Mouse (Mus musculus) kidney, embryonic 16.5 days (tissue): Measurements from ENCODE around the gene Klc1. TPM values are rescaled to one million over a fixed set of nuclear protein-coding genes. Genes with fewer than 3 reads are reported as not detected.

Experiments used
- ATAC-seq: fragments of 200-750 bp; cut with Nextera tagmentation; 2 replicates; pipeline ENCODE4 v1.8.0; 2017; ENCODE audit warnings: moderate TSS enrichment; ENCODE audit not compliant: low FRiP score, low TSS enrichment
- H3K27ac ChIP-seq: fragments of 300-500 bp; sonication (generic); 2 replicates; pipeline ENCODE4 v1.5.1; 2014; ENCODE audit warnings: low read length
- H3K27me3 ChIP-seq: fragments of 300-500 bp; sonication (generic); 2 replicates; pipeline ENCODE4 v1.6.1; 2014; ENCODE audit warnings: low read length, control low read depth, mixed read lengths; ENCODE audit not compliant: insufficient read depth
- H3K36me3 ChIP-seq: fragments of 300-500 bp; sonication (generic); 2 replicates; pipeline ENCODE4 v1.6.1; 2014; ENCODE audit warnings: low read length, control low read depth, mixed read lengths; ENCODE audit not compliant: insufficient read depth
- H3K4me1 ChIP-seq: fragments of 300-500 bp; sonication (generic); 2 replicates; pipeline ENCODE4 v1.6.1; 2014; ENCODE audit warnings: low read length, control low read depth, mixed read lengths; ENCODE audit not compliant: insufficient read depth
- H3K4me2 ChIP-seq: fragments of 300-500 bp; sonication (generic); replicated peaks from 2 replicates; pipeline ENCODE4 v1.6.1; 2014; ENCODE audit warnings: low read depth, low read length
- H3K4me3 ChIP-seq: fragments of 300-500 bp; sonication (generic); 2 replicates; pipeline ENCODE4 v1.5.1; 2014; ENCODE audit warnings: mild to moderate bottlenecking, low read length
- H3K9ac ChIP-seq: fragments of 300-500 bp; sonication (generic); replicated peaks from 2 replicates; pipeline ENCODE4 v1.6.1; 2014; ENCODE audit warnings: low read length
- H3K9me3 ChIP-seq: fragments of 300-500 bp; sonication (generic); 2 replicates; pipeline ENCODE4 v1.6.1; 2016; ENCODE audit warnings: low read length, control low read depth
- WGBS: fragments of 180-500 bp; shearing (Covaris S2); extraction: QIAGEN DNeasy Blood & Tissue Kit; methylation state at CpG from one replicate; pipeline ENCODE4 v1.1.7; 2014; 5-methylcytosine and 5-hydroxymethylcytosine counted together
- polyA plus RNA-seq: library from polyadenylated mRNA; unstranded; fragments of >200 nt; fragmentation: Nextera tagmentation; extraction: Ambion mirVana; gene quantifications from 2 replicates; pipeline ENCODE4 v1.2.1, GENCODE M21; 2015

Gene Klc1
- polyA plus RNA-seq, 1 experiment from 2014 or later: 101 TPM

DNA sequence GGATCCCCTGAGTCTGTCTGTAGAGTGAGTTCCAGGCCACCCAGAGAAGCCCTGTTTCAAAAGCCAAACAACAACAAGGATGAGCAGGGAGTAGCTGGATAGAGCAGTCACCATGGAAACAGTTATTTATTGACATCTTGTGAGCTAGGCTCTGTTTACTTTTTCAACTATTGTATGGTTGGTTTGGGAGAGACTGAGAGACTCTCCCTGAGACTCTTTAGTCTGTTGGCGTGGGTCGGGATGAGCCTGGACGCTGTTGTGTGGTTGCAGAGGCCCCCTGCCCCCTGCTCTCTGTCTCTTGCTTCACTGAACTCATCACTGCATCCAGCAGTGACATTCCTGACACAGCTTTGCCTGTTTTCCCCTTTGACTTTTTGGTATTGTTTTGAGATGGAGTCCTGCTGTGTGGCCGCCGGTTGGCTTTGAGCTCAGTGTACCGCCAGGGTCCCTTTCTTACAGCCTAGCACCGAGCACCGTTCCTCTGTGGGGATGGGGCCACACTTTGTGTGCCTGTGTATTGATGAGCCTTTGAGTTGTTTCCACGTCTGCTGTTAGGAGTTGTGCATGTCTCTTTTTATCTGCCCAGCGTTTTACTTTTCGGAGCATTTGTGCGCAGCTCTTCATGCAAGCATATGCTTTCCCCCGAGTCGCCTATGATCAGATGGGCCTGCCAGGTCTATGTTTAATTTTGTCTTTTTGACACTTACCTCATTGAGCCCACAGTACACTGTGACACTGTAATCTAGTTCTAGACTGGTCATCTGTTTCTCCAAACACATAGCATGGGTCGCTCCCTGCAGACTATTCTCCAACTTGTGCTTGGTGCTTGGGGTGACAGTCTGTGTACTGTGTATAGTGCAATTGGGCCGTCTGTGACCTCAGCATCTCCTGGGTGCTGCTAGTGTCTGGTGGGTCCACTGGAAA is 7.9 kb downstream of the Klc1 start:
- H3K4me1 ChIP-seq: peaks cover 30% of the 10 kb centered on the region
- H3K27ac ChIP-seq: peak overlapping the region; percentile 43; the same call in 1 of the 2 replicates
- H3K4me3 ChIP-seq: 0 out of 2 replicates have a peak overlapping the region, but pooled peaks have one; percentile 1
- H3K9ac ChIP-seq: 0 out of 2 replicates have a peak overlapping the region, but pooled peaks have one; percentile 41
- WGBS: 59% methylated on average over 16 of the region's 16 CpGs
- no peaks in the 10 kb centered on the region for H3K9me3 ChIP-seq
- peaks cover 9% of the 10 kb centered on the region; the same call in 1 of the 2 replicates for H3K36me3 ChIP-seq
- no peak overlapping the region; the same call in 1 of the 2 replicates for H3K4me2 ChIP-seq
- no peaks in the 10 kb centered on the region for H3K27me3 ChIP-seq
- no peak for ATAC-seq

DNA sequence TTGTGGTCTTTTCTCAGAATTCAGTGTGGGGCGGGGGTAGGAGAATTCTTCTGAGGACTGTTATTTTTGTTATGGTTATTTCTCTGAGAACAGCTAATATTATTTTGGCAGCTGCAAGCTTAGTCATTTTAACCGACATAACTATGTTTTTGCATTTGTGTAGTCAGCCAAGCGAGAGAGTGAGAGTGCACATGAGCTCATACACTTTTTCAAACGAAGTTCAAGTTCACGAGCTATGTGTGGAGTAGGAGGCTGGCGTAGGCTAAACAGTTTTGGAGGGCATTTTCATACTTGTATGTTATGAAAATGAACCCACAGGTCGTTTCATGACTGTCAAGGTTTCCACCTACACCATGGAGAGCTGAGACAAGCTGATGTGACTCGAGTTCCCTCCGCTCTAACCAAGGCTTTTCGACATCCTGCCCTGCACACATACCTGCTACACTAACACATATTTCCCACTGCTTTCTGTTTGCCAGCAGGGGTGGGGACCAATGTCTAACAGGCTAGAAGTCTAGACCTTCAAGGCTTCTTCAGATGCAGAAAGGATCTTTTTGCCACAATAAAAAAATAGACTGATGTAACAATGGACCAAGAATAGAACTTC is 9.8 kb downstream of the Klc1 start:
- Histone ChIP-seq H3K9ac (no peak overlapping the region), H3K4me1 (peaks cover 24% of the 10 kb centered on the region), H3K9me3 (no peaks in the 10 kb centered on the region), H3K27ac (no peak overlapping the region), H3K4me3 (no peak overlapping the region), H3K36me3 (peaks cover 13% of the 10 kb centered on the region), H3K27me3 (no peaks in the 10 kb centered on the region), H3K4me2 (no peak overlapping the region)
- ATAC-seq: no peak
- 87% methylated on average over 10 of the region's 10 CpGs for WGBS

DNA sequence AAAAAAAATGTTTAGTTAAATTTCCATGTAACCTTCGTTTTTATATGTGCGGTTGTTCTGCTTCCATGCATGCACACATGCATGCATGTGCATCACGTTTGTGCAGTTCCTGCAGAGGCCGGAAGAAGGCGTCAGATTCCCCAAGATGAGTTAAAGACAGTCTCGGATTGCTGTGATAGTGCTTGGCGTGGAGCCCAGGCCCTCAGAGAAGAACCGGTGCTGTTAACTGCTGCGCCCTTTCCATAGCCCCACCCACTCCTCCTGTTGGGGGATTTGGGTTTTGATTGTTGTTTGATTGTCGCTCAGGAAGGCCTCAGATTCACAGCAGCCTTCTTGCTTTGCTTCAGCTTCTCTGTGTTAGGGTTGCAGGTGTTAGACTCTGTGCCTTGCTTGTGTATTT is 10.7 kb downstream of the Klc1 start:
- H3K36me3 ChIP-seq: peaks cover 17% of the 10 kb centered on the region
- 30% methylated on average over 10 of the region's 10 CpGs for WGBS

DNA sequence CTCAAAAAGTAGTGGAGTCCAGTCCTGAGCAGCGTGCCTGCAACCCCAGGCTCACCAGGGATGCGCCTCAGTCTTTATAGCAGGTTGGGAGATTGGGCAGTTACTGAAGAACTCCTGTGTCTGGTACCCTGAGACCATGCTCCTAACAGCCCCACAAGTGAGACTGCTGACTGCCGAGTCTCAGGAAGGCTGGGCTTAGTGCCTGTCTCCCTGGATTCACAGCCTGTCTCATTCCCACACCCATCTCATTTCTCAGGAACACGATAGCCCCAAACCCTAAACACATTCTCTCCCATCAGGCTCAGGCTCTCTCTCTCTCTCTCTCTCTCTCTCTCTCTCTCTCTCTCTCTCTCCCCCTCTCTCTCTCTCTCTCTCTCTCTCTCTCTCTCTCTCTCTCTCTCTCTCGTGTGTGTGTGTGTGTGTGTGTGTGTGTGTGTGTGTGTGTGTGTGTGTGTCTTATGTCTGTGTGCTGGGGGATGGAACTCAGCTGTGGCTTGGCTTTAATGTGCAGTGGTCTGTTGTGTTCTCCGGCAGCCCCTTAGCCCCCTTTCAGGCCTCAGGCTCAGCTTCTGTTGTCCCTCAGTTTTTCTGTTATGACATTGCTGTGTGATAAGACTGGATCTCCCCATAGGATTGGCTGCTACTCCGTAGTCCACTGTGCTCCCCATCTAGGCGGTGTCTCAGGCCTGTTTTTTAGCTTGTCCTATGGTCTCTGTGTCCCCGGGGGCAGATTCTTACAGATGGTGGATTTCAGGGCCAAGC is 11.3 kb downstream of the Klc1 start:
- Histone ChIP-seq H3K4me1 (peaks cover 24% of the 10 kb centered on the region), H3K36me3 (peaks cover 23% of the 10 kb centered on the region), H3K4me3 (no peak overlapping the region), H3K9me3 (no peaks in the 10 kb centered on the region), H3K27me3 (no peaks in the 10 kb centered on the region), H3K4me2 (no peak overlapping the region), H3K9ac (no peak overlapping the region), H3K27ac (no peak overlapping the region; the same call in none of the 2 replicates)
- no peak for ATAC-seq
- 56% methylated on average over 8 of the region's 9 CpGs for WGBS

More for the DNA sequence above, 10.7 kb downstream of the Klc1 start:
- Histone ChIP-seq H3K4me3 (no peak overlapping the region), H3K9ac (no peak overlapping the region), H3K4me1 (peaks cover 24% of the 10 kb centered on the region), H3K27ac (no peak overlapping the region; the same call in 1 of the 2 replicates), H3K4me2 (no peak overlapping the region), H3K27me3 (no peaks in the 10 kb centered on the region), H3K9me3 (no peaks in the 10 kb centered on the region)
- ATAC-seq: peak; percentile 60; the same call in 1 of the 2 replicates

DNA sequence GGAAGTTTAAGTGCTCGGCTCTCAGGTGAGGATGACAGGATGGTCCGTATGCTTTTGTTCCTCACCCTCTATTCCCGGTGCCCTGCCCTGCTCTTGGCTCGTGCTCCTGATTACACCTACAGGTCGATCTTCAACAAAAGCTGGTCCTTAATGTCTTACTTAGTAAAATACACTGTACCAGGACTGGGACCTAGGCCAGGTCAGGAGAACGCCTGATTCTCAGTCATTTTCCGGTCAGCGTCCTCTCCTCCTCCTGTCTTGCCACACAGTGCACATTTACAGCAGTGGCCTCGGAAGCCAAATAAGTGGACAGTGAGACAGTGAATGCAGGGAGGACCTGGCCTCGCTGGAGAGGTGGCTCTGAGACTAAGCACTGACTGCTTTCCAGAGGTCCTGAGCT is 12.0 kb downstream of the Klc1 start:
- no peaks in the 10 kb centered on the region for H3K9me3 ChIP-seq
- H3K9ac ChIP-seq: no peak overlapping the region
- no peaks in the 10 kb centered on the region for H3K27me3 ChIP-seq
- no peak overlapping the region for H3K4me3 ChIP-seq
- peaks cover 22% of the 10 kb centered on the region for H3K4me1 ChIP-seq
- no peak overlapping the region; the same call in 1 of the 2 replicates for H3K27ac ChIP-seq
- H3K4me2 ChIP-seq: no peak overlapping the region
- WGBS: 83% methylated on average over 10 of the region's 10 CpGs
- peaks cover 30% of the 10 kb centered on the region for H3K36me3 ChIP-seq
- no peak for ATAC-seq

DNA sequence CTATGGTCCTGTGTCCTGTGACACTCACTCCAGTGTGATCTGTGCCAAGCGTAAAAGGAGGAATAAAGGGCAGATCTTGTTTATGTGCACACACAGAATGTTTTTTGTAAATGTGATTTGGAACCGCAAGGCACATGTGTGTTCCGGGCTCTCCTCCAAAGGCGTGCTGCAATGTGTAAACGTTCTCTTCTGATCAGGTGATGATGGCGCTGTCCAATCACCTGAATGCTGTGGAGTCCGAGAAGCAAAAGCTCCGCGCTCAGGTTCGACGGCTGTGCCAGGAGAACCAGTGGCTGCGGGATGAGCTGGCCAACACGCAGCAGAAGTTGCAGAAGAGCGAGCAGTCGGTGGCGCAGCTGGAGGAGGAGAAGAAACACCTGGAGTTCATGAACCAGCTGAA is 15.5 kb downstream of the Klc1 start:
- Histone ChIP-seq H3K4me3 (no peak overlapping the region), H3K27me3 (no peaks in the 10 kb centered on the region), H3K9me3 (no peaks in the 10 kb centered on the region), H3K9ac (no peak overlapping the region), H3K4me2 (no peak overlapping the region), H3K36me3 (peaks cover 63% of the 10 kb centered on the region), H3K4me1 (peaks cover 4% of the 10 kb centered on the region), H3K27ac (no peak overlapping the region)
- ATAC-seq: no peak
- WGBS: 87% methylated on average over 16 of the region's 16 CpGs

DNA sequence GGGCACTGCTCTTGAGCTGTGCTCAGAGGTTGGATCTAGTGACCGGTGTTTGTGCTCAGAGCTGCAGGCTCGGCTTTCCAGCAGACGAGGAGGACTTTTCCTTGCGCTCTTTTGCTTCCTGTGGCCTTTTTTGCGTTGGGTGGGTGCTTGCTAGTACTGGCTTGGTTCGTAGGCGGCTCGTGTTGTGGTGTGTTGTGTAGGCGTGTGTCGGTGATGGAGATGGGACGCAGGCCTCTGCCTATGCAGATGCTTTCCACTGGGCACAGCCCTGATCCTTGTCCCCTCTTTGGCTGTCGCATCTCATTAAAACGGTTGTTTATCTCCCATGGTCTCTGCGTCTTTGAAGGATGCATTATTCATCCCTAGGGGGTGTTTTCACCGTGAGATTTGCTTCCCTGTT is 16.2 kb downstream of the Klc1 start:
- H3K4me2 ChIP-seq: no peak overlapping the region
- H3K27ac ChIP-seq: no peak overlapping the region
- no peak overlapping the region for H3K9ac ChIP-seq
- no peak overlapping the region for H3K4me3 ChIP-seq
- WGBS: 80% methylated on average over 15 of the region's 15 CpGs
- no peaks in the 10 kb centered on the region for H3K27me3 ChIP-seq
- ATAC-seq: no peak
- H3K4me1 ChIP-seq: no peaks in the 10 kb centered on the region; the same call in 1 of the 2 replicates
- no peaks in the 10 kb centered on the region for H3K9me3 ChIP-seq
- H3K36me3 ChIP-seq: peaks cover 70% of the 10 kb centered on the region

DNA sequence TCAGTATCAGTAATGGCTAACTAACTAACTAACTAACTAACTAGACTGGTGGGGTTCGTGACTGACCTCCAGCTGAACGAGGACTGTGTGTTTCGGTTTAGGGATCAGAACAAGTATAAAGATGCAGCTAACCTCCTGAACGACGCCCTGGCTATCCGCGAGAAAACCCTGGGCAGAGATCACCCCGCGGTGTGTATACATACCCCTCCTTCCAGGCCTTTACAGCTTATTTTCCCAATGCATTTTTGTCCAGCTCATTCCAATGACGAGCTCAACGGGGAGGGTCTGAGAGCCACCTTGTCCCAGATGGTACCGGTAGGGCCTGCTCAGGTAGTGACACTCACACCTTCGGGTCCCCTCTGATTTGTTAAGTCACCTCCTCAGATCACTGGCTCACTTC is 19.3 kb downstream of the Klc1 start:
- no peak overlapping the region for H3K4me2 ChIP-seq
- peaks cover 87% of the 10 kb centered on the region for H3K36me3 ChIP-seq
- WGBS: 88% methylated on average over 13 of the region's 13 CpGs
- no peaks in the 10 kb centered on the region for H3K9me3 ChIP-seq
- ATAC-seq: 0 out of 2 replicates have a peak, but pooled peaks have one; percentile 29
- H3K27ac ChIP-seq: 0 out of 2 replicates have a peak overlapping the region, but pooled peaks have one; percentile 20
- no peak overlapping the region for H3K4me3 ChIP-seq
- no peaks in the 10 kb centered on the region for H3K4me1 ChIP-seq
- no peak overlapping the region for H3K9ac ChIP-seq
- H3K27me3 ChIP-seq: no peaks in the 10 kb centered on the region

DNA sequence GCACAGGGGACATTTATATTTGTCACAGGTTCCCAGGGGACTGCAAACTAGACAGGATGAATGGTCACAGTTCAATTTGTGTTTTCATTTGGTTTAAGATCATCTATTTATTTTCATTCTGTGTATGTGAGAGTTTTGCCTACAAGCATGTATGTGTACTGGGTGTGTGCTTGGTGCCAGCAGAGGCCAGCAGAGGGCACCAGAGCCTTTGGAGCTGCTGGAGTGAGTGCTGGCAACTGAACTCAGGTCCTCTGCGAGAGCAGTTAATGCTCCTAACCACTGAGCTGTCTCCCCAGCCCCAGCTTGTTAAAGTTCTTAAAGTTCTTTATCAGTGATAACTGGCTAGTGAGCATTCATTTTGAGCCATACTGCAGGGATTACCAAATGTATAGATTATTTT is 20.9 kb downstream of the Klc1 start:
- Histone ChIP-seq H3K9ac (no peak overlapping the region), H3K36me3 (peaks cover 87% of the 10 kb centered on the region), H3K4me2 (no peak overlapping the region), H3K4me1 (no peaks in the 10 kb centered on the region), H3K9me3 (no peaks in the 10 kb centered on the region), H3K4me3 (no peak overlapping the region), H3K27me3 (no peaks in the 10 kb centered on the region), H3K27ac (no peak overlapping the region)
- 100% methylated on average over 1 of the region's 1 CpGs for WGBS
- ATAC-seq: no peak
